Mouse (Mus musculus) forebrain, embryonic 14.5 days (tissue): ENCODE measurements around the gene Cbs. TPM values are rescaled to one million over a fixed set of nuclear protein-coding genes. Genes with fewer than 3 reads are reported as not detected.

Experiments used
- ATAC-seq: fragments of 200-750 bp; cut with Nextera tagmentation; 2 replicates; pipeline ENCODE4 v1.8.0; 2017; ENCODE audit warnings: mild to moderate bottlenecking, moderate library complexity
- DNase-seq: peaks from one replicate; pipeline ENCODE4 v3.0.0-alpha.2; 2015; ENCODE audit warnings: low spot score
- H3K27ac ChIP-seq: fragments of 300-500 bp; sonication (generic); 2 replicates; pipeline ENCODE4 v1.5.1; 2014; ENCODE audit warnings: low read depth, mild to moderate bottlenecking, control low read depth, low read length, moderate library complexity
- H3K27me3 ChIP-seq: fragments of 300-500 bp; sonication (generic); replicated peaks from 2 replicates; pipeline ENCODE4 v1.6.1; 2014; ENCODE audit warnings: low read length, control low read depth, mixed read lengths; ENCODE audit not compliant: control insufficient read depth, insufficient read depth
- H3K36me3 ChIP-seq: fragments of 300-500 bp; sonication (generic); 2 replicates; pipeline ENCODE4 v1.6.1; 2014; ENCODE audit warnings: low read length, control low read depth; ENCODE audit not compliant: control insufficient read depth, insufficient read depth
- H3K4me1 ChIP-seq: fragments of 300-500 bp; sonication (generic); 2 replicates; pipeline ENCODE4 v1.6.1; 2014; ENCODE audit warnings: antibody characterized with exemption, low read length, control low read depth; ENCODE audit not compliant: control insufficient read depth, insufficient read depth
- H3K4me2 ChIP-seq: fragments of 300-500 bp; sonication (generic); 2 replicates; pipeline ENCODE4 v1.6.1; 2014; ENCODE audit warnings: mild to moderate bottlenecking, control low read depth, low read length
- H3K4me3 ChIP-seq: fragments of 300-500 bp; sonication (generic); 2 replicates; pipeline ENCODE4 v1.5.1; 2014; ENCODE audit warnings: low read depth, low read length, control low read depth
- H3K9ac ChIP-seq: fragments of 300-500 bp; sonication (generic); 2 replicates; pipeline ENCODE4 v1.6.1; 2014; ENCODE audit warnings: mild to moderate bottlenecking, low read length, control low read depth, moderate library complexity
- H3K9me3 ChIP-seq: fragments of 300-500 bp; sonication (generic); replicated peaks from 2 replicates; pipeline ENCODE4 v1.6.1; 2016; ENCODE audit warnings: low read length, control low read depth, mixed read lengths; ENCODE audit not compliant: control insufficient read depth
- WGBS: fragments of 180-500 bp; shearing (Covaris S2); extraction: QIAGEN DNeasy Blood & Tissue Kit; methylation state at CpG from one replicate; pipeline ENCODE4 v1.1.7; 2014; 5-methylcytosine and 5-hydroxymethylcytosine counted together
- polyA plus RNA-seq: library from polyadenylated mRNA; unstranded; fragments of >200 nt; fragmentation: Nextera tagmentation; extraction: Ambion mirVana; gene quantifications from 2 replicates; pipeline ENCODE4 v1.2.1, GENCODE M21; 2014

The Cbs gene
- polyA plus RNA-seq, 1 experiment from 2014 or later = 5.6 TPM

DNA sequence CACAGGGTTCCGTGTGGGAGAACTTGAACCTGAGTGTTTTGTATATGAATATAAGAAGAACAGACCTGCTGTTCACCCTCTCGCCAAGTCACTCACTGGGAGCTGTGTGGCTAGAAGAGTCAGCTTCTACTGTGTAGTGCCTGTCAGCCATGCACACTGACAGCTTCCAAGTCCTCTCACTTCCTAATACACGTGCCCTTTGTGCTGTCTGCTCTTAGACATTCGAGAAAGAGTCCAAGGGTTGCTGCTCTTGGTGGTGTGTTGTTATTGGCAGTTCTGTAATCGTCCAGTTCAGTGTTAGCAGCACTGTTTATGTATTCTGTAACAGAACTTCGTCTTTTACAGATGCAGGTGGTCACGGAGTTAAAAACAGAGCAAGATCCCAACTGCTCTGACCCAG, 48.9 kb downstream of the Cbs start:
- 86% methylated on average over 7 of the region's 7 CpGs for WGBS
- H3K4me1 ChIP-seq = 0 out of 2 replicates have a peak, but pooled peaks cover 2% of the 10 kb centered on the region
- H3K4me2 ChIP-seq = no peak overlapping the region
- ATAC-seq (no peak), DNase-seq (no peak)
- no peak overlapping the region for H3K9ac ChIP-seq
- no peaks in the 10 kb centered on the region for H3K27me3 ChIP-seq
- no peak overlapping the region for H3K4me3 ChIP-seq
- peaks cover 26% of the 10 kb centered on the region for H3K36me3 ChIP-seq
- H3K27ac ChIP-seq = no peak overlapping the region
- no peaks in the 10 kb centered on the region for H3K9me3 ChIP-seq

DNA sequence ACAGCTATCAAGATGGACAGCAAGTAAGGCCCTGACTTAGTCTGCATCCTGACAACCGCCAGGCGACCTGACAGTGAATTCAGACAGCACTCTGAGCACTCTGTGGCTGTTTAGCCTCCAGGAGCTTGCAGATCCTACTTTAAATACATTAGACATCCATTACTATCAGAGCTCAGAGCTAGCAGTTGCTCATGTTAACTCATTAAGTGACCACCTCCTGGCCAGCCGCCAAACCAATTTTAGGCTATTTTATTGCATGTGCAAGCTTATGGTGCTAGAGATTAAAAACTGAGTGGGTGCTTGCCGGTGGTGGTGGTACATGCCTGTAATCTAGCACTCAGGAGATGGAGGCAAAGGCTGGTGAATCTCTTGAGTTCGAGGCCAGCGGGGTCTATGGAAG, 53.3 kb downstream of the Cbs start:
- 89% methylated on average over 6 of the region's 6 CpGs for WGBS
- H3K4me1 ChIP-seq = peaks cover 21% of the 10 kb centered on the region
- no peak overlapping the region for H3K9ac ChIP-seq
- no peaks in the 10 kb centered on the region for H3K9me3 ChIP-seq
- H3K4me2 ChIP-seq = no peak overlapping the region
- peak; percentile 41 for DNase-seq
- peaks cover 4% of the 10 kb centered on the region; the same call in 1 of the 2 replicates for H3K36me3 ChIP-seq
- H3K4me3 ChIP-seq = no peak overlapping the region
- no peak for ATAC-seq
- H3K27ac ChIP-seq = no peak overlapping the region
- no peaks in the 10 kb centered on the region for H3K27me3 ChIP-seq

- H3K4me3 ChIP-seq = no peak overlapping the region
- no peak for ATAC-seq
- no peaks in the 10 kb centered on the region for H3K36me3 ChIP-seq
- no peaks in the 10 kb centered on the region for H3K27me3 ChIP-seq
- no peak overlapping the region for H3K4me2 ChIP-seq
- no peak for DNase-seq
- no peaks in the 10 kb centered on the region for H3K9me3 ChIP-seq
- H3K27ac ChIP-seq = no peak overlapping the region
- 70% methylated on average over 3 of the region's 3 CpGs for WGBS
- H3K4me1 ChIP-seq = peaks cover 21% of the 10 kb centered on the region
- no peak overlapping the region for H3K9ac ChIP-seq
Measured at GRCm38 (mm10) chr17:31583185-31583584, 53.9 kb downstream of the Cbs start.

- WGBS = 18% methylated on average over 3 of the region's 3 CpGs
- H3K9ac ChIP-seq = no peak overlapping the region
- ATAC-seq = peak; percentile 87
- H3K27ac ChIP-seq = peak overlapping the region; percentile 87
- H3K4me2 ChIP-seq = no peak overlapping the region
- no peaks in the 10 kb centered on the region for H3K36me3 ChIP-seq
- peaks cover 21% of the 10 kb centered on the region for H3K4me1 ChIP-seq
- H3K4me3 ChIP-seq = no peak overlapping the region
- DNase-seq = peak; percentile 93
- H3K27me3 ChIP-seq = no peaks in the 10 kb centered on the region
- no peaks in the 10 kb centered on the region for H3K9me3 ChIP-seq
Measured at GRCm38 (mm10) chr17:31580344-31580743, 56.7 kb downstream of the Cbs start.

- no peak overlapping the region for H3K9ac ChIP-seq
- H3K27me3 ChIP-seq = no peaks in the 10 kb centered on the region
- H3K4me3 ChIP-seq = no peak overlapping the region
- H3K27ac ChIP-seq = no peak overlapping the region
- 80% methylated on average over 10 of the region's 10 CpGs for WGBS
- ATAC-seq = no peak
- H3K36me3 ChIP-seq = no peaks in the 10 kb centered on the region
- no peaks in the 10 kb centered on the region for H3K9me3 ChIP-seq
- no peak for DNase-seq
- H3K4me1 ChIP-seq = peaks cover 17% of the 10 kb centered on the region
- H3K4me2 ChIP-seq = no peak overlapping the region
Measured at GRCm38 (mm10) chr17:31576394-31577175, 60.5 kb downstream of the Cbs start.

DNA sequence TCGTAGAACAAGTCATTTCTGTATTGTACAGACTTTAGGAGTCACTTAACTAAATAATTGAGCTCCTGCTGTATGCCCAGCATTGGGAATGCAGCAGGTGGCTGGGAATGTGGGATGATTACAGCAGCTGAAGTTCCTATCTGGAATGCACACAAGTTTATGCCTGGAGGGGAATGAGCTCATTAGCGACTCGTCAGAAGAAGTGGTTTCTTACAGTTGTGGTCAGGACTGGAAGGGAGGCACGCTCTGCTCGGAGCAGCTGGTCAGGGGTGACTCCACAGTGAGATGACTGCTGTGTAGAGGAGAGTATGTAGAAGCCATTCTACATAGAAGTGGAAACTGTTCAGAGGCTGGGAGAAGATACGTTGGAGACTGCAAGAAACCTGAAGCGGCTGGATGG, 62.4 kb downstream of the Cbs start:
- no peak overlapping the region for H3K9ac ChIP-seq
- no peaks in the 10 kb centered on the region for H3K4me1 ChIP-seq
- DNase-seq (no peak), ATAC-seq (no peak)
- H3K27ac ChIP-seq = no peak overlapping the region
- no peak overlapping the region for H3K4me3 ChIP-seq
- no peaks in the 10 kb centered on the region for H3K36me3 ChIP-seq
- no peaks in the 10 kb centered on the region for H3K9me3 ChIP-seq
- no peaks in the 10 kb centered on the region for H3K27me3 ChIP-seq
- no peak overlapping the region for H3K4me2 ChIP-seq
- 72% methylated on average over 7 of the region's 7 CpGs for WGBS

GRCm38 (mm10) chr17:31571689-31572088, 65.3 kb downstream of the Cbs start:
- WGBS = 90% methylated on average over 5 of the region's 5 CpGs

GRCm38 (mm10) chr17:31570321-31570925, 66.6 kb downstream of the Cbs start:
- Histone ChIP-seq H3K27me3 (no peaks in the 10 kb centered on the region), H3K4me2 (no peak overlapping the region), H3K4me1 (peaks cover 30% of the 10 kb centered on the region), H3K9ac (no peak overlapping the region), H3K9me3 (no peaks in the 10 kb centered on the region), H3K27ac (no peak overlapping the region), H3K4me3 (no peak overlapping the region), H3K36me3 (no peaks in the 10 kb centered on the region)
- 89% methylated on average over 9 of the region's 9 CpGs for WGBS
- DNase-seq = peak; percentile 25
- ATAC-seq = no peak

More at GRCm38 (mm10) chr17:31571689-31572088, 65.3 kb downstream of the Cbs start:
- Histone ChIP-seq H3K36me3 (no peaks in the 10 kb centered on the region), H3K9me3 (no peaks in the 10 kb centered on the region), H3K4me1 (peaks cover 22% of the 10 kb centered on the region), H3K4me3 (no peak overlapping the region), H3K4me2 (no peak overlapping the region), H3K27ac (no peak overlapping the region), H3K9ac (no peak overlapping the region), H3K27me3 (no peaks in the 10 kb centered on the region)
- ATAC-seq (no peak), DNase-seq (no peak)

GRCm38 (mm10) chr17:31569756-31570155, 67.3 kb downstream of the Cbs start:
- H3K9ac ChIP-seq = no peak overlapping the region
- H3K4me3 ChIP-seq = no peak overlapping the region
- H3K27me3 ChIP-seq = no peaks in the 10 kb centered on the region
- WGBS = 91% methylated on average over 1 of the region's 1 CpGs
- H3K36me3 ChIP-seq = no peaks in the 10 kb centered on the region
- H3K27ac ChIP-seq = no peak overlapping the region
- H3K4me2 ChIP-seq = no peak overlapping the region
- ATAC-seq (no peak), DNase-seq (no peak)
- H3K9me3 ChIP-seq = no peaks in the 10 kb centered on the region
- H3K4me1 ChIP-seq = peaks cover 30% of the 10 kb centered on the region
